Mouse (Mus musculus) E14TG2a.4 (cell line): ENCODE results near the gene Gpsm1.

Experiments used
- H3K27me3 ChIP-seq: 2 replicates; pipeline ENCODE4 v1.6.1; 2014; ENCODE audit warnings: low read length, control low read depth; ENCODE audit not compliant: insufficient read depth
- H3K36me3 ChIP-seq: 2 replicates; pipeline ENCODE4 v1.6.1; 2014; ENCODE audit warnings: low read length, control low read depth; ENCODE audit not compliant: insufficient read depth
- H3K4me1 ChIP-seq: replicated peaks from 2 replicates; pipeline ENCODE4 v1.6.1; 2014; ENCODE audit warnings: low read depth, low read length, control low read depth
- H3K4me3 ChIP-seq: replicated peaks from 2 replicates; pipeline ENCODE4 v1.5.1; 2014; ENCODE audit warnings: mild to moderate bottlenecking, low read length
- H3K9me3 ChIP-seq: 2 replicates; pipeline ENCODE4 v1.6.1; 2014; ENCODE audit warnings: low read length, control low read depth
- CTCF ChIP-seq: conservative IDR thresholded peaks from 2 replicates; pipeline ENCODE4 v1.5.1; 2014; ENCODE audit warnings: low read length
- NANOG ChIP-seq: IDR thresholded peaks from 2 replicates; pipeline ENCODE4 v1.6.1; 2014; ENCODE audit warnings: borderline replicate concordance, low read length, mixed read lengths
- POU5F1 ChIP-seq: IDR thresholded peaks from 2 replicates; pipeline ENCODE4 v1.6.1; 2014; ENCODE audit warnings: low read length, borderline replicate concordance

Gpsm1 gene

GRCm38 (mm10) chr2:26387713-26388112 lies 72.4 kb downstream of the Gpsm1 start:
- peaks cover 31% of the 10 kb centered on the region for H3K4me1 ChIP-seq
- TF ChIP-seq POU5F1 (no peak), NANOG (no peak), CTCF (no peak)
- peaks cover 82% of the 10 kb centered on the region for H3K36me3 ChIP-seq
- H3K4me3 ChIP-seq, result peak overlapping the region; percentile 97
- no peaks in the 10 kb centered on the region for H3K9me3 ChIP-seq
- no peaks in the 10 kb centered on the region for H3K27me3 ChIP-seq

GRCm38 (mm10) chr2:26388682-26389153 lies 73.4 kb downstream of the Gpsm1 start:
- no peaks in the 10 kb centered on the region for H3K9me3 ChIP-seq

GRCm38 (mm10) chr2:26389154-26389690 lies 73.9 kb downstream of the Gpsm1 start, which contains the start of the genes Entr1 and Pmpca:
Gene Entr1, minus strand, starts transcription at chr2:26389316.
Gene Pmpca, plus strand, starts transcription at chr2:26389339.
- no peak for TF ChIP-seq CTCF
- Histone ChIP-seq H3K9me3 (no peaks in the 10 kb centered on the region), H3K36me3 (peaks cover 82% of the 10 kb centered on the region), H3K4me3 (peak within 1 kb of the TSS; percentile 97), H3K4me1 (peaks cover 31% of the 10 kb centered on the region), H3K27me3 (no peaks in the 10 kb centered on the region)

More at GRCm38 (mm10) chr2:26388682-26389153, 73.4 kb downstream of the Gpsm1 start:
- H3K27me3 ChIP-seq, result no peaks in the 10 kb centered on the region
- peaks cover 82% of the 10 kb centered on the region for H3K36me3 ChIP-seq
- peak overlapping the region; percentile 97 for H3K4me3 ChIP-seq
- peaks cover 31% of the 10 kb centered on the region for H3K4me1 ChIP-seq
- TF ChIP-seq CTCF (no peak), POU5F1 (no peak), NANOG (no peak)

DNA sequence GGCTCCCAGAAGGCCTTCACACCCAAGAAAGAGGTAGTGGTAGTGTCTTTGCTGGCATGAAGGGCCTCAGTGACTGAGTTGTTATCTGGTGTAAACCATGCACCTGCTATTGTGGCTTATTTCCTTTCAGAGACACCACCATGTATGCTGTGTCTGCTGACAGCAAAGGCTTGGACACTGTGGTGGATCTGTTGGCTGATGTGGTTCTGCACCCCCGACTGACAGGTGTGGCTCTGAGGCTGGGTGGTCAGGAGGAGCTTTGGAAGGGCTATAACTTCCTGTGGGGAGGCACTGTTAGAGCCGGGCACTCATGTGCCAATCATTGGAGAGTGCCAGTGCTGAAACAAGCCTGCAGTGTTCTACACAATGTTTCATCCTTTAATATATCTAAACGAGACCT lies 75.6 kb downstream of the Gpsm1 start:
- H3K36me3 ChIP-seq, result peaks cover 82% of the 10 kb centered on the region
- no peaks in the 10 kb centered on the region for H3K27me3 ChIP-seq
- no peak for TF ChIP-seq NANOG
- no peak for TF ChIP-seq CTCF
- TF ChIP-seq POU5F1, result no peak
- H3K4me1 ChIP-seq, result peaks cover 31% of the 10 kb centered on the region
- H3K9me3 ChIP-seq, result no peaks in the 10 kb centered on the region
- H3K4me3 ChIP-seq, result 0 out of 2 replicates have a peak overlapping the region, but pooled peaks have one; percentile 97

DNA sequence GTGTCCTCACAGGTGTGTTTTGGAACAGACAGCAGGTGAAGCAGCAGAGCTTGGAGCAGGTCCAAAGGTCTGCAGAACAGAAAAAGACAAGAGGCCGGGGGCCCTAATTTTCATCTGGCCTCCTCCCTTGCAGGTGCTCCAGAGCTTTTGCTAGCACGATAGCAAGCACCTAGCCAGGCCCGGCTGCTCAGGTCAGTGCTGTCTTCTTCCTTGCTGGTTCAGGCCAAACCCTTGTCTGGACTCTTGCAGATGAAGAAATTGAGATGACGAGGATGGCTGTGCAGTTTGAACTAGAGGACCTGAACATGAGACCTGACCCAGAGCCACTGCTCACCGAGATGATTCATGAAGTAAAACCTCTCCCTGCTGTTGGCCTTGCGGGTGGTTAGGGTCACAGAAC lies 76.3 kb downstream of the Gpsm1 start:
- no peak for TF ChIP-seq CTCF
- no peak for TF ChIP-seq POU5F1
- TF ChIP-seq NANOG, result no peak
- Histone ChIP-seq H3K4me1 (peaks cover 31% of the 10 kb centered on the region), H3K27me3 (no peaks in the 10 kb centered on the region), H3K4me3 (no peak overlapping the region), H3K36me3 (peaks cover 82% of the 10 kb centered on the region), H3K9me3 (no peaks in the 10 kb centered on the region)
